Mouse (Mus musculus) erythroblast, embryonic 14.5 days (primary cell): ENCODE results near the gene Hjurp.

Experiments
- GATA1 ChIP-seq: IDR thresholded peaks from 2 replicates; pipeline ENCODE4 v1.6.1; 2012; ENCODE audit warnings: low read length, inconsistent platforms, mixed read lengths
- TAL1 ChIP-seq: IDR thresholded peaks from 3 replicates; pipeline ENCODE4 v1.6.1; 2012; ENCODE audit warnings: low read length, inconsistent platforms, mixed read lengths

GRCm38 (mm10) chr1:88243861-88244260 is 33.6 kb downstream of the Hjurp start:
- TF ChIP-seq TAL1: no peak
- no peak for TF ChIP-seq GATA1
